Mouse (Mus musculus) forebrain, embryonic 14.5 days (tissue): ENCODE results near the gene Galnt18. TPM values are rescaled to one million over a fixed set of nuclear protein-coding genes. Genes with fewer than 3 reads are reported as not detected.

Experiments
- ATAC-seq: fragments of 200-750 bp; cut with Nextera tagmentation; 2 replicates; pipeline ENCODE4 v1.8.0; 2017; ENCODE audit warnings: mild to moderate bottlenecking, moderate library complexity
- DNase-seq: peaks from one replicate; pipeline ENCODE4 v3.0.0-alpha.2; 2015; ENCODE audit warnings: low spot score
- H3K27ac ChIP-seq: fragments of 300-500 bp; sonication (generic); 2 replicates; pipeline ENCODE4 v1.5.1; 2014; ENCODE audit warnings: low read depth, mild to moderate bottlenecking, control low read depth, low read length, moderate library complexity
- H3K27me3 ChIP-seq: fragments of 300-500 bp; sonication (generic); replicated peaks from 2 replicates; pipeline ENCODE4 v1.6.1; 2014; ENCODE audit warnings: low read length, control low read depth, mixed read lengths; ENCODE audit not compliant: control insufficient read depth, insufficient read depth
- H3K36me3 ChIP-seq: fragments of 300-500 bp; sonication (generic); 2 replicates; pipeline ENCODE4 v1.6.1; 2014; ENCODE audit warnings: low read length, control low read depth; ENCODE audit not compliant: control insufficient read depth, insufficient read depth
- H3K4me1 ChIP-seq: fragments of 300-500 bp; sonication (generic); 2 replicates; pipeline ENCODE4 v1.6.1; 2014; ENCODE audit warnings: antibody characterized with exemption, low read length, control low read depth; ENCODE audit not compliant: control insufficient read depth, insufficient read depth
- H3K4me2 ChIP-seq: fragments of 300-500 bp; sonication (generic); 2 replicates; pipeline ENCODE4 v1.6.1; 2014; ENCODE audit warnings: mild to moderate bottlenecking, control low read depth, low read length
- H3K4me3 ChIP-seq: fragments of 300-500 bp; sonication (generic); 2 replicates; pipeline ENCODE4 v1.5.1; 2014; ENCODE audit warnings: low read depth, low read length, control low read depth
- H3K9ac ChIP-seq: fragments of 300-500 bp; sonication (generic); 2 replicates; pipeline ENCODE4 v1.6.1; 2014; ENCODE audit warnings: mild to moderate bottlenecking, low read length, control low read depth, moderate library complexity
- H3K9me3 ChIP-seq: fragments of 300-500 bp; sonication (generic); replicated peaks from 2 replicates; pipeline ENCODE4 v1.6.1; 2016; ENCODE audit warnings: low read length, control low read depth, mixed read lengths; ENCODE audit not compliant: control insufficient read depth
- WGBS: fragments of 180-500 bp; shearing (Covaris S2); extraction: QIAGEN DNeasy Blood & Tissue Kit; methylation state at CpG from one replicate; pipeline ENCODE4 v1.1.7; 2014; 5-methylcytosine and 5-hydroxymethylcytosine counted together
- polyA plus RNA-seq: library from polyadenylated mRNA; unstranded; fragments of >200 nt; fragmentation: Nextera tagmentation; extraction: Ambion mirVana; gene quantifications from 2 replicates; pipeline ENCODE4 v1.2.1, GENCODE M21; 2014

Gene Galnt18
- polyA plus RNA-seq, 1 experiment from 2014 or later: 6.6 TPM

DNA sequence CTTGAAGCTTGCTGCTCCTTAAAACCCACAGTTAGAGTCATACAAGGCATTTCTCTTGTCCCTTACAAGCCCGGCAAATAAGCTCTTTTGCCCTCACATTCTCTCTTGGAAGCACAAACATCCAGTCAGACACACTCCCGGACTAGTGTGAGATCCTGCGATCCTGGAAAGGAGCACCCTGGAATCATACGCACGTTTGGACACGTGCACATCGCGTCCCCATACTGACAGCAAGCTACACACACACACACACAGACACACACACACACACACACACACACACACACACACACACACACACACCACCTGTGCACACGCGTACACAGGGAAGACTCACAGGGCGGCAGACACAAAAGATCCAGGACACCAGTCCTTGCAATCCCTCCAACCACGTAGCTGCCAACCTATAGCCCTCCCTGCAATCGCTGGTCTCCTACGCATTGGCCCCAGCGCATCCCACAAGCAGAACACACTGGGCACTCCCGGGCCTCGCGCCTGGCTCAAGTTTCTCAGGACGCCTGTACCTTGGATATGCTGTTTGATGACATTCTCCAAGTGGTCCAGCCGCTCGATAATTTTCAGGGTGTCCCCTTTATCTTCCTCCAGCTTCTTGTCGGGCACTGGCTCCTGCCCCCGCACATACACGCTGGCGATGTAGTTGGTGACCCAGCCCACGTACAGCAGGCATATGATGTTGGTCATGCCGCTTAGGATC, 831 bp downstream of the Galnt18 start:
- Histone ChIP-seq H3K27ac (no peak overlapping the region), H3K36me3 (no peaks in the 10 kb centered on the region), H3K9ac (peak overlapping the region; percentile 67), H3K4me2 (peak overlapping the region; percentile 97), H3K9me3 (no peaks in the 10 kb centered on the region), H3K4me1 (peaks cover 3% of the 10 kb centered on the region; the same call in 1 of the 2 replicates), H3K27me3 (peaks cover 4% of the 10 kb centered on the region; the same call in 1 of the 2 replicates), H3K4me3 (peak overlapping the region; percentile 51)
- ATAC-seq (0 out of 2 replicates have a peak, but pooled peaks have one; percentile 10), DNase-seq (peak; percentile 29)
- WGBS: 17% methylated on average over 27 of the region's 27 CpGs

DNA sequence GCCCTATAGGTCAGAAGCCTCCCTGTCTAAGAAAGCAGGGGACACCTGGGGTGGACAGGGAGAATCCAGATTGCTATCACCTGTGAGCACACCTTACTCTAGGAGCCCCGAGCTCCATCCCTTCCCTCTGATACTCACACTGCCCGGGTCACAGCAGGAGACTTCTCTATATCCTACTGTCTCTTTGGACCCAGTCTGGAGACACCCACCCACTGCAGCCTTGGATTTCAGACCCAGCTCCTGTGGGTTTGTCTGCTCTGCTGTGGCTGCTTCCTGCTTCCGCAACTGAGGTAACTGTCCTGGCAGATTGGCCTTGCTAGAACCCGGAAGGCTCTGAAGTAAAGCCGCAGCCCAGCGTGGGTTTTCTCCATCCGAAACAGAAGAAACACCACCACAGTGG, 1.6 kb downstream of the Galnt18 start:
- no peaks in the 10 kb centered on the region for H3K9me3 ChIP-seq
- peak overlapping the region; percentile 97 for H3K4me2 ChIP-seq
- H3K27me3 ChIP-seq: peaks cover 4% of the 10 kb centered on the region; the same call in 1 of the 2 replicates
- ATAC-seq: no peak
- peaks cover 3% of the 10 kb centered on the region; the same call in 1 of the 2 replicates for H3K4me1 ChIP-seq
- H3K27ac ChIP-seq: no peak overlapping the region
- H3K4me3 ChIP-seq: peak overlapping the region; percentile 51
- H3K36me3 ChIP-seq: no peaks in the 10 kb centered on the region
- DNase-seq: no peak
- H3K9ac ChIP-seq: peak overlapping the region; percentile 67; the same call in 1 of the 2 replicates
- WGBS: 75% methylated on average over 7 of the region's 7 CpGs

GRCm38 (mm10) chr7:111777186-111777585, 2.6 kb downstream of the Galnt18 start:
- Histone ChIP-seq H3K9me3 (no peaks in the 10 kb centered on the region), H3K36me3 (no peaks in the 10 kb centered on the region), H3K9ac (no peak overlapping the region), H3K27ac (no peak overlapping the region), H3K4me3 (no peak overlapping the region), H3K27me3 (peaks cover 4% of the 10 kb centered on the region; the same call in 1 of the 2 replicates), H3K4me2 (no peak overlapping the region), H3K4me1 (peaks cover 3% of the 10 kb centered on the region; the same call in 1 of the 2 replicates)
- ATAC-seq (no peak), DNase-seq (no peak)
- 92% methylated on average over 2 of the region's 2 CpGs for WGBS

DNA sequence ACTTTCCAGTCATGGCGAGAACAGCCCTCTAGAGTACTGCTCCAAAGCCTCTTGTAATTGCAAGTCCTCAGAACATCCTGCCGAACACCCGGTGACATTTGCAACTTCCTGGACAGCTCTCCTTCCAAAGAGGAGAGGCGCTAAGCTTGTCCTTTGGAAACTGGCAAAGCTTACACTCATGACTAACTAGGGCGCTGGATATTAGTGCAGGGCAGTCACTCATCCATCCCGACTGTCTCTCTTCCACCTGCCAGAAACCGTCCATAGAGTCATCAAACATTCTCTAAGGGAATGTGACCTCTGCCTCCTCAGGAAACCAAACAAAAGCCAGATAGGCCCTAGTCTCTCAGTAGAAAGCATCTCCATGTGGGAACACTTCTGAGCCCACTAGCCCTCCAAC, 3.6 kb downstream of the Galnt18 start:
- H3K9me3 ChIP-seq: no peaks in the 10 kb centered on the region
- H3K27me3 ChIP-seq: peaks cover 4% of the 10 kb centered on the region; the same call in 1 of the 2 replicates
- WGBS: 88% methylated on average over 7 of the region's 7 CpGs
- H3K36me3 ChIP-seq: no peaks in the 10 kb centered on the region
- no peak overlapping the region for H3K9ac ChIP-seq
- no peak for DNase-seq
- ATAC-seq: no peak
- no peak overlapping the region for H3K4me3 ChIP-seq
- no peak overlapping the region for H3K4me2 ChIP-seq
- peaks cover 3% of the 10 kb centered on the region; the same call in 1 of the 2 replicates for H3K4me1 ChIP-seq
- no peak overlapping the region for H3K27ac ChIP-seq

- ATAC-seq: no peak
- no peaks in the 10 kb centered on the region for H3K36me3 ChIP-seq
- no peaks in the 10 kb centered on the region for H3K9me3 ChIP-seq
- no peak for DNase-seq
- H3K9ac ChIP-seq: no peak overlapping the region
- no peaks in the 10 kb centered on the region for H3K27me3 ChIP-seq
- no peak overlapping the region for H3K4me3 ChIP-seq
- H3K4me1 ChIP-seq: no peaks in the 10 kb centered on the region
- H3K4me2 ChIP-seq: no peak overlapping the region
- no peak overlapping the region for H3K27ac ChIP-seq
- 80% methylated on average over 2 of the region's 2 CpGs for WGBS
These were observed 7.4 kb downstream of the Galnt18 start for GRCm38 (mm10) chr7:111772398-111772797.

GRCm38 (mm10) chr7:111771251-111771801, 8.5 kb downstream of the Galnt18 start:
- Histone ChIP-seq H3K27me3 (no peaks in the 10 kb centered on the region), H3K36me3 (no peaks in the 10 kb centered on the region), H3K4me2 (no peak overlapping the region), H3K9ac (no peak overlapping the region), H3K9me3 (no peaks in the 10 kb centered on the region), H3K4me3 (no peak overlapping the region), H3K4me1 (no peaks in the 10 kb centered on the region), H3K27ac (no peak overlapping the region)
- ATAC-seq (no peak), DNase-seq (no peak)
- WGBS: 82% methylated on average over 8 of the region's 8 CpGs

DNA sequence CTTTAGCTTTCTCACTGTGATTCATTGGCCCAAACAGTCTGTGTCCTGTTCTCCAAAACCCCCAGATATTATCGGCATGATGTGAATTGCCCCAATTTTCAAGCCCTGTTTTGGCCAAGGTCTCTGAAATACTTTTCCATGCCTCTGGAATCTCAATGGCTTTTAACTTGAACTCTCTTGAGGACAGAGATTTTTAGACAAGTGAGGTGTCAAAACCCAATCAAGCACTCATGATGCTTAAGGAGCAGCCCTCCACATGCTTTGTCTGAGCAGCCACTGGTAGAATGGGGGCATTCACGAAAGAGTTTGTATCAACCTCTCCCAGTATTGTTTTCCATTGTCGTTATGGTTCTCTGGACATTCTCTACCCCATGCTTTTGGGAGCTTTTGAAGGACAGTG, 9.2 kb downstream of the Galnt18 start:
- no peaks in the 10 kb centered on the region for H3K36me3 ChIP-seq
- no peak overlapping the region for H3K4me2 ChIP-seq
- H3K4me1 ChIP-seq: no peaks in the 10 kb centered on the region
- H3K9ac ChIP-seq: no peak overlapping the region
- DNase-seq (no peak), ATAC-seq (no peak)
- H3K27ac ChIP-seq: no peak overlapping the region
- WGBS: 79% methylated on average over 3 of the region's 3 CpGs
- H3K4me3 ChIP-seq: no peak overlapping the region
- H3K9me3 ChIP-seq: no peaks in the 10 kb centered on the region
- no peaks in the 10 kb centered on the region for H3K27me3 ChIP-seq

- no peaks in the 10 kb centered on the region for H3K36me3 ChIP-seq
- H3K9ac ChIP-seq: no peak overlapping the region
- H3K4me2 ChIP-seq: no peak overlapping the region
- no peak for ATAC-seq
- no peaks in the 10 kb centered on the region for H3K9me3 ChIP-seq
- H3K27ac ChIP-seq: no peak overlapping the region
- no peak for DNase-seq
- no peaks in the 10 kb centered on the region for H3K4me1 ChIP-seq
- H3K4me3 ChIP-seq: no peak overlapping the region
- WGBS: 69% methylated on average over 9 of the region's 9 CpGs
- no peaks in the 10 kb centered on the region for H3K27me3 ChIP-seq
These were observed 13.5 kb downstream of the Galnt18 start for GRCm38 (mm10) chr7:111766145-111766767.

DNA sequence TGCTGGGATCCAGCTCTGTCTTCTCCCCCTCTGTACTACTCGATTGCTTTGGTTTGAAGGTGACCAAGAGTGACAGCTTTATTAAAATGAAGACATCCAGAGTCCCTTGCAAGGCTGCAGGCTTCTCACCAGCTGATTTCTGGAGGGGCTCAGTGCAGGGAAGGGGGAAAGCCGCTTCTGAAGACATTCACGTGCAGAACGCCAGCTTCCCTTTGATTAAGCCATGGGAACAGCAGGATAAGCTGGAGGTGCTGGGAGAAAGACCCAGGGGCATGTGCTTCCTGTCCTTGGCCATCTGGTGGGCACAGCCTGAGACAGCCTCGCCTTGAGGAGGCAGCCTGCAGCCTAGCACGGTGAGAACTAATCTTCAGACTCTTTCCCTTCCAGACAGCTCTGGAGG, 17.0 kb downstream of the Galnt18 start:
- H3K9ac ChIP-seq: no peak overlapping the region
- DNase-seq: peak; percentile 46
- 46% methylated on average over 6 of the region's 6 CpGs for WGBS

More for the DNA sequence above, 17.0 kb downstream of the Galnt18 start:
- no peaks in the 10 kb centered on the region for H3K9me3 ChIP-seq
- H3K4me3 ChIP-seq: no peak overlapping the region
- peak; percentile 42; the same call in 1 of the 2 replicates for ATAC-seq
- H3K27me3 ChIP-seq: no peaks in the 10 kb centered on the region
- H3K4me1 ChIP-seq: no peaks in the 10 kb centered on the region
- H3K4me2 ChIP-seq: no peak overlapping the region
- no peaks in the 10 kb centered on the region for H3K36me3 ChIP-seq
- H3K27ac ChIP-seq: no peak overlapping the region
